15 mouse cellular contexts compared by ENCODE assay signal in genomic region chr8:115432396-115433040, GRCm38 (mm10).
A peak's percentile ranks its signal among the peaks of the same experiment; 100 is the strongest.
DNase-seq lines count a peak whose midpoint lies in the region; ATAC-seq lines count a peak whose summit lies in the region.
"Had no signal": no experiment of that assay in that cellular context is flagged by ENCODE, and none has a peak within 500 bp of the region (broad histone marks: within the 10 kb centered on the region; RNA-seq: fewer than 3 reads in every experiment).

No protein-coding gene starts in this region.

- H3K27me3 ChIP-seq in heart, embryonic 10.5 days (ENCODE audit: insufficient read depth, poor library complexity, severe bottlenecking): peaks cover 9% of the 10 kb centered on the region; the same call in 1 of the 2 replicates
- H3K27me3 ChIP-seq: lung, embryonic 15.5 days; megakaryocyte, embryonic 14.5 days had no signal

- WGBS in heart, embryonic 10.5 days: 83% methylated on average over 5 of the region's 5 CpGs

- no peak overlapping the region for H3K27ac ChIP-seq in heart, embryonic 10.5 days
- H3K27ac ChIP-seq: hindbrain, embryonic 13.5 days; lung, embryonic 15.5 days had no signal

- no peak overlapping the region for H3K4me3 ChIP-seq in heart, embryonic 10.5 days
- H3K4me3 ChIP-seq: erythroblast, embryonic 14.5 days; hindbrain, embryonic 13.5 days; lung, embryonic 15.5 days; megakaryocyte, embryonic 14.5 days; myocyte had no signal

- H3K4me1 ChIP-seq in heart, embryonic 10.5 days: no peaks in the 10 kb centered on the region
- H3K4me1 ChIP-seq: lung, embryonic 15.5 days; megakaryocyte, embryonic 14.5 days had no signal

- ATAC-seq in activated CD4-positive, CD25-positive, alpha-beta regulatory T cell, adult 4 months: no peak
- ATAC-seq: forebrain, postnatal 0 days; intestine, postnatal 0 days had no signal

- no peaks in the 10 kb centered on the region for H3K9me3 ChIP-seq in heart, embryonic 10.5 days
- H3K9me3 ChIP-seq: hindbrain, embryonic 13.5 days; lung, embryonic 15.5 days had no signal

- intact Hi-C loops in heart, postnatal 14 days (cut with DNase I): no loop called here

- DNase-seq in heart, postnatal 14 days: peak; percentile 9 to 39
- DNase-seq in heart, embryonic 10.5 days (ENCODE audit: low spot score): no peak
- DNase-seq in adrenal gland, postnatal 25 days: peak; percentile 51
- DNase-seq in cerebellum, adult 8-10 months: peak; percentile 79
- peak; percentile 32 for DNase-seq in gastrocnemius, postnatal 25 days
- no peak for DNase-seq in layer of hippocampus, postnatal 36 days
- DNase-seq: forebrain, postnatal 0 days; kidney, postnatal 36 days had no signal

- no peaks in the 10 kb centered on the region for H3K36me3 ChIP-seq in heart, embryonic 10.5 days
- H3K36me3 ChIP-seq: hindbrain, embryonic 13.5 days; lung, embryonic 15.5 days had no signal

Comparison
In these comparisons a context has a peak if more than half of its experiments do, and no peak if none do; other contexts are left out.
1. DNase-seq: peak in heart, postnatal 14 days (2 of 2), adrenal gland, postnatal 25 days (single experiment), cerebellum, adult 8-10 months (single experiment) and gastrocnemius, postnatal 25 days (single experiment); none in heart, embryonic 10.5 days (single experiment) and layer of hippocampus, postnatal 36 days (0 of 2).